Mouse (Mus musculus) gastrocnemius, adult 2 months (tissue): ENCODE data around the gene Plxdc1. TPM values are rescaled to one million over a fixed set of nuclear protein-coding genes. Genes with fewer than 3 reads are reported as not detected.
"Not testable (repeated sequence)": the region's sequence is repeated elsewhere in the genome, so short reads cannot be mapped to it uniquely, and the experiment has no call there.

Experiments used
- DNase-seq: peaks from one replicate; pipeline ENCODE4 v3.0.0; 2022
- H3K27ac ChIP-seq: fragments of 200-600 bp; 2 replicates; pipeline ENCODE4 v1.8.1; 2022; ENCODE audit warnings: mild to moderate bottlenecking
- H3K4me3 ChIP-seq: fragments of 200-600 bp; 2 replicates; pipeline ENCODE4 v1.8.1; 2022; ENCODE audit warnings: mild to moderate bottlenecking, moderate library complexity
- CTCF ChIP-seq: fragments of 200-600 bp; IDR thresholded peaks from 2 replicates; pipeline ENCODE4 v1.8.1; 2022; ENCODE audit warnings: antibody characterized with exemption, mild to moderate bottlenecking, moderate library complexity
- intact Hi-C: fragments of 180-260 bp; cut with DNase I; formaldehyde crosslinking; loops from one replicate; pipeline ENCODE4 v1.15.1; 2025
- total RNA-seq, 2 experiments: library from RNA; stranded (reverse); gene quantifications; 2 replicates each; pipeline ENCODE4 v1.2.3; 2021

Gene Plxdc1
- total RNA-seq, 2 experiments from 2014 or later = 3.0 to 3.1 TPM

- H3K27ac ChIP-seq = no peak overlapping the region
- TF ChIP-seq CTCF = no peak
- no peak for DNase-seq
- intact Hi-C loops = no loop called here
- no peak overlapping the region for H3K4me3 ChIP-seq
These were observed 30.9 kb downstream of the Plxdc1 start for GRCm38 (mm10) chr11:97955146-97955902.

GRCm38 (mm10) chr11:97954469-97955141 lies 31.6 kb downstream of the Plxdc1 start:
- intact Hi-C loops = no loop called here
- no peak overlapping the region for H3K27ac ChIP-seq
- H3K4me3 ChIP-seq = no peak overlapping the region
- no peak for TF ChIP-seq CTCF
- DNase-seq = no peak

- no peak overlapping the region for H3K27ac ChIP-seq
- intact Hi-C loops = no loop called here
- H3K4me3 ChIP-seq = no peak overlapping the region
- TF ChIP-seq CTCF = no peak
- DNase-seq = no peak
These were observed 32.3 kb downstream of the Plxdc1 start for GRCm38 (mm10) chr11:97953939-97954275.

GRCm38 (mm10) chr11:97953179-97953938 lies 32.9 kb downstream of the Plxdc1 start:
- intact Hi-C loops = no loop called here
- Histone ChIP-seq H3K27ac (no peak overlapping the region), H3K4me3 (no peak overlapping the region)
- DNase-seq = no peak
- no peak for TF ChIP-seq CTCF

- TF ChIP-seq CTCF = no peak
- no peak overlapping the region for H3K4me3 ChIP-seq
- intact Hi-C loops = no loop called here
- H3K27ac ChIP-seq = no peak overlapping the region
- DNase-seq = no peak
These were observed 33.8 kb downstream of the Plxdc1 start for GRCm38 (mm10) chr11:97952367-97953006.

GRCm38 (mm10) chr11:97949703-97950475 lies 36.4 kb downstream of the Plxdc1 start:
- intact Hi-C loops = no loop called here
- peak; percentile 39 for DNase-seq
- TF ChIP-seq CTCF = no peak
- Histone ChIP-seq H3K27ac (no peak overlapping the region), H3K4me3 (no peak overlapping the region)

GRCm38 (mm10) chr11:97947426-97947825 lies 38.8 kb downstream of the Plxdc1 start:
- no peak for DNase-seq
- no peak overlapping the region for H3K27ac ChIP-seq
- TF ChIP-seq CTCF = peak; percentile 42
- H3K4me3 ChIP-seq = no peak overlapping the region
- intact Hi-C loops = no loop called here

- DNase-seq, H3K4me3 ChIP-seq, H3K27ac ChIP-seq, intact Hi-C loops: not testable (repeated sequence)
These were observed 40.4 kb downstream of the Plxdc1 start for GRCm38 (mm10) chr11:97945738-97946289.

- H3K27ac ChIP-seq = no peak overlapping the region
- intact Hi-C loops = no loop called here
- H3K4me3 ChIP-seq = no peak overlapping the region
- TF ChIP-seq CTCF = no peak
- DNase-seq = no peak
These were observed 41.2 kb downstream of the Plxdc1 start for GRCm38 (mm10) chr11:97945031-97945430.

GRCm38 (mm10) chr11:97943256-97943655 lies 43.0 kb downstream of the Plxdc1 start:
- no peak for TF ChIP-seq CTCF

GRCm38 (mm10) chr11:97942420-97943111 lies 43.7 kb downstream of the Plxdc1 start:
- Histone ChIP-seq H3K27ac (no peak overlapping the region), H3K4me3 (no peak overlapping the region)
- intact Hi-C loops = no loop called here
- TF ChIP-seq CTCF = no peak
- no peak for DNase-seq

More at GRCm38 (mm10) chr11:97943256-97943655, 43.0 kb downstream of the Plxdc1 start:
- intact Hi-C loops = no loop called here
- no peak for DNase-seq
- Histone ChIP-seq H3K4me3 (no peak overlapping the region), H3K27ac (no peak overlapping the region)
